Mouse (Mus musculus) megakaryocyte-erythroid progenitor cell, adult 5-6 weeks (primary cell): ENCODE data around the gene Tspyl1. TPM values are rescaled to one million over a fixed set of nuclear protein-coding genes. Genes with fewer than 3 reads are reported as not detected.

Experiments used
- ATAC-seq: replicated peaks from 2 replicates; pipeline ENCODE4 v1.8.0; 2016; ENCODE audit warnings: mild to moderate bottlenecking, inconsistent platforms; ENCODE audit not compliant: severe bottlenecking, poor library complexity, low FRiP score, low TSS enrichment
- total RNA-seq, 2 experiments: library from RNA; stranded (forward) in 1 of 2; stranded (reverse) in 1 of 2; fragments of 200-1000, 215-1000 nt in 1 of 2; fragments of >200 nt in 1 of 2; fragmentation: Nextera tagmentation in 1 of 2; gene quantifications; 2 replicates each; pipeline ENCODE4 v1.2.3; 2014 to 2017

The Tspyl1 gene
- total RNA-seq, 2 experiments from 2014 or later: 25.1 to 45.1 TPM

DNA sequence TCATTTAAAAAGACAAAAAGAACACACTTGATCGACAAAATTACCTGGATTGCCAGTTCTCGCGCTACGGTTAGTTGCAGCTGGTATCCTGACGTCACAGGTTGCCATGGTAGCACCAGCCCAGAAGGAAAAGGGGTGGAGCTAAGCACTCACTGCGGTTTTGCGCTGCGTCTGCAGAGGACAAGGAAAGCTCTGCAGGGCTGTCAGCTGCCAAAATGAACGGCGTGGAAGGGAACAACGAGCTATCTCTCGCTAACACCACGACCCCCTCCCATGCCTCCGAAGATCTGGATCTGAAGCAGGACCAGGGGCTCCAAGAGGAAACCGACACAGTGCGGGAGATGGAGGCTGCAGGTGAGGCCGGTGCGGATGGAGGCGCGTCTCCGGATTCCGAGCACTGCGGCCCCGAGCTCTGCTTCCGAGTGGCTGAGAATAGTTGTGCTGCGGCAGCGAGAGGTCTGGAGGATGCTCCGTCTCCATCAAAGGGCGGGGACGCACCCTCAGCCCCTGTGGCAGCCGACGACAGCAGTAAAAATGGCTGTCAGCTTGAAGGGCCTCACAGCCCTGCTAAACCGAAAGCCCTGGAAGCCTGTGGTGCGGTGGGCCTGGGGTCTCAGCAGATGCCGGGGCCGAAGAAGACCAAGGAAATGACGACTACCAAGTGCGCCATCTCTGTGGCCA is 15.4 kb downstream of the Tspyl1 start, which contains the start of gene Tspyl4:
Gene Tspyl4 (plus strand): TSS at position 144 of the 681 bp plus-strand sequence.
- ATAC-seq: peak; percentile 99

DNA sequence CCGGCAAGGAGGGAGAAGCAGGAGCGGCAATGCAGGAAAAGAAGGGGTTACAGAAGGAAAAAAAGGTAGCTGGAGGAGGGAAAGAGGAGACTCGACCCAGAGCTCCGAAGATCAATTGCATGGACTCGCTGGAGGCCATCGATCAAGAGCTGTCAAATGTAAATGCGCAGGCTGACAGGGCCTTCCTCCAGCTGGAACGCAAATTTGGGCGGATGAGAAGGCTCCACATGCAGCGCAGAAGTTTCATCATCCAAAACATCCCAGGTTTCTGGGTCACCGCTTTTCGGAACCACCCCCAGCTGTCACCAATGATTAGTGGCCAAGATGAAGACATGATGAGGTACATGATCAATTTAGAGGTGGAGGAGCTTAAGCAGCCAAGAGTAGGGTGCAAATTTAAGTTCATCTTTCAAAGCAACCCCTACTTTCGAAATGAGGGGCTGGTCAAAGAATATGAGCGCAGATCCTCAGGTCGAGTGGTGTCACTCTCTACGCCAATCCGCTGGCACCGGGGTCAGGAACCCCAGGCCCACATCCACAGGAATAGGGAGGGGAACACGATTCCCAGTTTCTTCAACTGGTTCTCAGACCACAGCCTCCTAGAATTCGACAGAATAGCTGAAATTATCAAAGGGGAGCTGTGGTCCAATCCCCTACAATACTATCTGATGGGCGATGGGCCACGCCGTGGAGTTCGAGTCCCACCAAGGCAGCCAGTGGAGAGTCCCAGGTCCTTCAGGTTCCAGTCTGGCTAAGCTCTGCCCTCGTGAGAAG is 16.2 kb downstream of the Tspyl1 start:
- no peak for ATAC-seq

DNA sequence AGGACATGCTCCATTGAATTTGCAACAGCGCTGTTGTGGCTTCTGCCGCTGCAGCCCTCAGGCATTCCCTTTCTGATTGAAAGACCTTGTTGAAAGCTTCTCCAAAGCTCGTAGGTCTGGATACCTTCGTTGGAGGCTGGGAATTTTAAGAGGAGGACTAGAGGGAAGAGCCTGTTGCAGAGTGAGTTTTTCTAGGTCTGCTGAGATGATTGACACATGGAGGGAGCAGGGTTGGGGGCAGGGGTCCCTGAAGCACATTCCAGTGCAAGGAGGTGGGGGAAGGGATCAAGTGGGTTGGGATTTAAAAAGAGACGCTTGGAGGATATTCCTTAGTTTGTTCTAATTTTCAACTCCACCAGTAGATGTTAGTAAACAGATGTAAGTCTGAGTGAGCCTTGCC is 18.4 kb downstream of the Tspyl1 start:
- ATAC-seq: no peak

DNA sequence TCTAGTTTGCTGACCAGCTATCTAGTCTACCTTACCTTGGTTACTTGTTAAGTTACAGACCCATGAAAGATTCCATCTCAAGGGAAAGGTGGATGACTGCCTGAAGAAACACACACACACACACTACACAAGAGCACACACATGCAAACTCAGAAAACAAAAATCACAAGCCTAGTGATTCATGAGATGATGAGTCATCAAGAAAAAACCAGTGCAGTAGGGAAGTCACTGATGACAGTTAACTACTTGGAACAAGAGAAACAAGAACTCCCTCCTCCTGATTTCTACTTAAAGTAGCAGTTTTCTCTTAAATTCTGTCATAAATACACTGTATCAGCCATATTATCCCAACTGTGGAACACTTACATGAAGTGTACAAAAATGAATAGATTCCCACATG is 25.1 kb downstream of the Tspyl1 start:
- no peak for ATAC-seq

DNA sequence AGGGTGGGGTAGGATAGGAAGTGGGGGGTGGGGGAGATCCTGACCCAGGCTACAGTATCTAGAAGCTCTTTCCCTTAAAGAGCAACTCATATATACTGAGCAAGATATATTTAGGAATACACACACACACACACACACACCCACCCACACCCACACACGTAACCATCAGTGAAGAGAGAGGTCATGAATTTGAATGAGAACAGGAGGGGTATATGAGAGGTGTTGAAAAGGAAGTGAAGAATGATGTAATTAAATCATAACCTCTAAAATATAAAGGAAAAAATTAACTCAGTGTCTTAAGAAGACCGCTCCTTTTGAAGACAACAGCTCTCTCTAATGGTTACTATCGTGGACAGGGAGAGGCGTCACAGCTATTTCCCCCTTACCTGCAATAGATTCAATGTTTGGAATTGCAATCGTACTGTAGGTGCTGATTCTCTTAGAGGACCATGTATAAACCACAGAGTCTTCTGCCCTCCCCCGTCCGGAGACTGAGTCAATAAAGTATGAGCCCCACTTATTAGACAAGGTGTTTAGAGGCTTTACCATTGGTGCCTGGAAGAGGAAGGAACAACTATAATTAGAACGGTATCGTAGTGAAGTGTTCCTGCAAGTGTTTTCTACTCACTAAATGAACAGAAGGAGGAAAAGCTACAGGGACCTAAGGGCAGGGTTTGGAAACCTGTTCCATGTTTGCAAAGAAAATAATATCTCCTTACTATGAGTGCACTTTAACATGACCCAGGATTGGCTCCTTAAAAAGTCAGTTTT is 28.1 kb downstream of the Tspyl1 start:
- ATAC-seq: no peak

DNA sequence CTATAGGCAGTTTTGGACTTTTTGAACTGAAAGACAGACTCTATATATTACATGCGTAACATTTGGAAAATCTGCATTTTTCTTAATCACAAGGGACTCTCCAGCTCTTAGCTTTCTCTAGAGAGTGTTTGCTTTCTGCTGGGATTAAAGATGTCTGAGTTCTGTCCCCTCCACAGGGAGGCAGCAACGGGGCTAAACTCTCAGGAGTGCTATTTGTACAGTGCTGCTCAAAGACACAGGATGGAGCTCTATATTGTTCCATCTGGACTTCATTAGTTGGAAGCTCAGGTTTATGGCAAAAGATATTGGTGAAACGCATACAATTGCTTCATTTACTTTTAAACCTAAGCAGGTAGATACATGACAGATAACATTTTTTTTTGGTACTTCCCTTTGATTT is 30.5 kb downstream of the Tspyl1 start:
- no peak for ATAC-seq

DNA sequence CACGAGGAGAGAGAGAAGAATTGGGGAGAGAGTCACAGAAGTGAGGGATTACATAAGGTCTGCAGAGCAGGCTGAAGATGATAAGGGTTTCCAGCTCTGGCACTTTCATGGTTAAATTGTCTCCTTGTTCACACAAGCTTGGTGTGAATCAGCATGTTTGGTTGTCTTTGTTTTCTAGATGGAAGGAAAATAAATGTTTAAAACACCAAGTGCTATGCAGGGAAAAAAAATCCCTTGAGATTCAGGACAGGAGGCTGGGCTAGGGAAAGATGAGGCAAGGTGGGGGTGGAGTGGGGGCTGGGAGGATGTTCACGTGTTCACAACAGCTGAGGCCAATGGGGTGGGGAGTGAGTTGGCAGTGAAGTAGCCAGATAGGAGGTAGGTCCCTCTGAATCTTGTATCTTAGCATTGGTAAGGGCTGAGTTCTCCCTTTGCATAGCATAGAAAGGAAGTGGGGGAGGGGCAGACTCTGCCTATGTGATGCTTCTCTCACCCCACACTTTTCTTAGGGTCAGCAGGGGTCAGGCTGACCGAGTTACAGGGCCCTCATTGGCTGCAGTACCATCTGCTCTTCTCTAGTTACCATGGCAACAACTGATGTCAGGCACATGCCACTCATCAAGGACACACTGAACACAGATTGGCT is 34.7 kb downstream of the Tspyl1 start:
- no peak; the same call in 1 of the 2 replicates for ATAC-seq

DNA sequence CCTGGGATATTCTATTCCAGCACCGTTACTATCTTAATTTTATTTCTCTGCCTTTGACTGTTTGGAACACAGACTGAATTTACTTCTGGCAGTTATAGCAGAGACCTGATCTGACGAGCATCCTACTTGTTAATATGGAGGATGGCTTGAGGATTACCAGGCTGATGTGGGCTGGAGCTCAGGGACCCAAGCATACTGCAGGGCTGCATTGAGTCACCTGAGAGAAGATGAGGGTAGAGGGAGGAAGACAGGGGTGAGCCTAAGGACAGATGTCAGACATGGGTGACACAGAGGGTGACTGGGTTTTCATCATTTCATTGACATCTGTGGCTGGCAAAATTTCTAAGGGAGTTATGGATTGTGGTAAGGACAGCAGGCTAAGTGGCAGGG is 35.2 kb downstream of the Tspyl1 start:
- ATAC-seq: no peak

DNA sequence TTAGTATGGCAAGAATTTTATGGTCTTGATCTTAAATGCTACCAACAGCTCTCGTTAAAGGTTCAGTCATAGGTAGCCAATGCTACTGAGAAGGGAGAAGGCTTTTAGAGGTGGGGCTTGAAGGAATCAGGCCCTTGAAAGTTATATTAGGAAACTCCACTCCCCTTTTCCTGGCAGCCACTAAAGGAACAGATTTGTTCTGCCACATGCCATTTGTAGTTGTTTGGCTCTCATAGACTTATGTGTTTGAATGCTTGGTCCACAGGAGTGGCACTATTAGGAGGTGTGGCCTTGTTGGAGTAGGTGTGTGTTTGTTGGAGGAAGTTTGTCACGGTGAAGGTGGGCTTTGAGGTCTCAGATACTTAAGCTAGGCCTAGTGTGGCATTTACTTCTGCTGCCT is 38.8 kb downstream of the Tspyl1 start:
- no peak for ATAC-seq

DNA sequence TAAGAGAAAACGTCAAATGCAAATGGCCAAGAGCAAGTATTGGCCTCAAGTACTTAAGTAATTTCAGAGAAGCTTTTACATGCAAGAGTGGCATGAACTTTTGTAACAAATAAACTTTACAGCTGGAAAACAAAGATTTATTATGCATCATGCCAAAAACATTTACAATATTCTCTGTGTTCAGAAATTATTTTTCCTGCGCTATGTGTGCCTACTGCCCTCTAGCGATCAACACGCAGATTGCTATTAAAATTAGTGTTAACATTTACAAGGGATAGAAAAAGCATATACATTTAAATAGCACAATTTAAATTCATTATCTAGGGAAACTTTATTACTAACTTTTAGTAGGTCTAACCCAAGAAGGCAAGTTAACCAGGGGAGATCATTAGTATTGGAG is 44.7 kb downstream of the Tspyl1 start:
- 0 out of 2 replicates have a peak, but pooled peaks have one; percentile 50 for ATAC-seq

DNA sequence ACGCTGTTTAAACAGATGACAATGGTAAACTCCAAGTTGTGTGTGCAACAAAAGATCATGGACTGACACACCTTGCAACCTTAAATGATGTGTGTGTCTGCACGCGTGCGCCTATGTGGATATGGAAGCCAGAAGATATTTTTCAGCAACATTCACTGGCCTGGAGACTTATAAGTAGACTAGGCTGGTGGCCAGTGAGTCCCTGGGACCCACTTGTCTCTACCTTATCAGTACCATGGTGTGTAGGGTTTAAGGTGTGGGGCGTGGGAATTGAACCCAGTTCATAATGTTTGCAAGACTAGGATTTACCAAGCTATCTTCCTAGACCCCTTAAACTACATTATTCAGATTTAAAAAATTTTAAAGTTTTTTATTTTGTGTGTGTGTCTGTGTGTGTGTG is 45.2 kb downstream of the Tspyl1 start:
- no peak for ATAC-seq

DNA sequence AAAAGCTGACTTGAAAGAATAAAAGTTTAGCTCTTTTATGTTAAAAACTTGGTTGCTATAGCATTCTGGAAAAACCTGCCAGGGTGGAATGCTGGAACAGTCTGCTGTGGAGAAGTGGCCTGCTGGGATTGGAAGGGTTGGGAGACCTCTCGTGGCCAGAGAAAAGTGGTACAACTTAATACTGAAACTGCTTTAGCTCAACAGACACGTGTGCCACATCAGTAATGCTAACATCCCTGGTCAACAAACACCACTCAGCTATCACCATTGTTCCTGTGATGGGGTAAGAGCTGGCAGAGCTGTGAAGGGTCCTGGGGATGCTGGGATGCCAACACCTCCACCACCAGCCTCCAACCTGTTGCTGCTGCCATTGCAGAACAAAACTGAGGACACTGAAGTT is 46.3 kb downstream of the Tspyl1 start:
- ATAC-seq: peak; percentile 79; the same call in 1 of the 2 replicates

Other genes with a start within 250 kb of the Tspyl1 start
- not detected in 2 replicates for gene Trappc3l, start 244.6 kb upstream of the Tspyl1 start, total RNA-seq (2014; fragmentation: Nextera tagmentation)
- gene Trappc3l, start 244.6 kb upstream of the Tspyl1 start, total RNA-seq (2017): not detected in 2 replicates
- gene Calhm4, start 237.9 kb upstream of the Tspyl1 start, total RNA-seq (2014; fragmentation: Nextera tagmentation): not detected in 2 replicates
- not detected in 2 replicates for gene Calhm4, start 237.9 kb upstream of the Tspyl1 start, total RNA-seq (2017)
- not detected in 2 replicates for gene Calhm5, start 185.7 kb upstream of the Tspyl1 start, total RNA-seq (2014; fragmentation: Nextera tagmentation)
- gene Calhm5, start 185.7 kb upstream of the Tspyl1 start, total RNA-seq (2017): not detected in 2 replicates
- gene Calhm6, start 154.2 kb upstream of the Tspyl1 start, total RNA-seq (2014; fragmentation: Nextera tagmentation): 0.79 and 0.94 TPM in 2 replicates
- 4.5 TPM in 1 of 2 replicates, not detected in the other for gene Calhm6, start 154.2 kb upstream of the Tspyl1 start, total RNA-seq (2017)
- 2.4 TPM in 1 of 2 replicates, not detected in the other for gene Dse, start 74.5 kb upstream of the Tspyl1 start, total RNA-seq (2014; fragmentation: Nextera tagmentation)
- 3.9 TPM in 1 of 2 replicates, not detected in the other for gene Dse, start 74.5 kb upstream of the Tspyl1 start, total RNA-seq (2017)
- gene Tspyl4, start 15.3 kb downstream of the Tspyl1 start, total RNA-seq (2014; fragmentation: Nextera tagmentation): 0.57 and 1.3 TPM in 2 replicates
- gene Tspyl4, start 15.3 kb downstream of the Tspyl1 start, total RNA-seq (2017): 0.91 and 1.4 TPM in 2 replicates
- gene Col10a1, start 107.8 kb downstream of the Tspyl1 start, total RNA-seq (2014; fragmentation: Nextera tagmentation): not detected in 2 replicates
- gene Col10a1, start 107.8 kb downstream of the Tspyl1 start, total RNA-seq (2017): not detected in 2 replicates
- 23.8 and 30.5 TPM in 2 replicates for gene Nt5dc1, start 136.4 kb downstream of the Tspyl1 start, total RNA-seq (2014; fragmentation: Nextera tagmentation)
- 36.0 and 40.5 TPM in 2 replicates for gene Nt5dc1, start 136.4 kb downstream of the Tspyl1 start, total RNA-seq (2017)
- not detected in 2 replicates for gene Frk, start 201.2 kb downstream of the Tspyl1 start, total RNA-seq (2014; fragmentation: Nextera tagmentation)
- not detected in 2 replicates for gene Frk, start 201.2 kb downstream of the Tspyl1 start, total RNA-seq (2017)